Mouse (Mus musculus) olfactory bulb, adult 2 months (tissue): ENCODE measurements at regions not wholly inside any gene's neighbourhood (a gene's known extent, or its start where the extent isn't known, plus 50 kb on each side); places are given as distances from the start of the nearest gene placed in this dataset.

Experiments used
- H3K27ac ChIP-seq: fragments of 200-500 bp; 2 replicates; pipeline ENCODE4 v1.5.1; 2012; ENCODE audit warnings: low read depth, low read length; ENCODE audit not compliant: insufficient read depth
- H3K4me1 ChIP-seq: fragments of 200-500 bp; 2 replicates; pipeline ENCODE4 v1.6.1; 2012; ENCODE audit warnings: low read length; ENCODE audit not compliant: control insufficient read depth, insufficient read depth
- H3K4me3 ChIP-seq: fragments of 200-500 bp; 2 replicates; pipeline ENCODE4 v1.5.1; 2012; ENCODE audit warnings: mild to moderate bottlenecking, low read depth, low read length, moderate library complexity; ENCODE audit not compliant: insufficient read depth
- CTCF ChIP-seq: fragments of 200-500 bp; IDR thresholded peaks from 2 replicates; pipeline ENCODE4 v1.5.1; 2012; ENCODE audit warnings: low read depth, mild to moderate bottlenecking, low read length, moderate library complexity; ENCODE audit not compliant: insufficient read depth
- POLR2A ChIP-seq: fragments of 200-500 bp; IDR thresholded peaks from 2 replicates; pipeline ENCODE4 v1.6.1; 2012; ENCODE audit warnings: mild to moderate bottlenecking, low read depth, low read length, moderate library complexity; ENCODE audit not compliant: insufficient read depth
- WGBS: fragments of 180-500 bp; shearing (Covaris S2); methylation state at CpG from one replicate; pipeline ENCODE4 v1.1.7; 2018; 5-methylcytosine and 5-hydroxymethylcytosine counted together

- H3K4me1 ChIP-seq, result peaks cover 2% of the 10 kb centered on the region
- no peak overlapping the region for H3K4me3 ChIP-seq
- no peak for TF ChIP-seq POLR2A
- no peak for TF ChIP-seq CTCF
- H3K27ac ChIP-seq, result no peak overlapping the region
- WGBS, result 42% methylated on average over 3 of the region's 3 CpGs
These were observed 80.1 kb upstream of the Foxq1 start for GRCm38 (mm10) chr13:31475845-31476244.

GRCm38 (mm10) chr13:31477171-31477867, 78.6 kb upstream of the Foxq1 start:
- no peak overlapping the region for H3K27ac ChIP-seq
- no peak for TF ChIP-seq POLR2A
- no peak for TF ChIP-seq CTCF
- H3K4me1 ChIP-seq, result peaks cover 2% of the 10 kb centered on the region
- WGBS, result 62% methylated on average over 1 of the region's 1 CpGs
- no peak overlapping the region for H3K4me3 ChIP-seq

- Histone ChIP-seq H3K4me1 (no peaks in the 10 kb centered on the region), H3K27ac (no peak overlapping the region), H3K4me3 (no peak overlapping the region)
- 84% methylated on average over 7 of the region's 7 CpGs for WGBS
- TF ChIP-seq CTCF, result no peak
- no peak for TF ChIP-seq POLR2A
These were observed 74.7 kb upstream of the Foxq1 start for GRCm38 (mm10) chr13:31481105-31481844.

GRCm38 (mm10) chr13:31486373-31486772, 69.6 kb upstream of the Foxq1 start:
- 94% methylated on average over 3 of the region's 3 CpGs for WGBS
- Histone ChIP-seq H3K4me3 (no peak overlapping the region), H3K4me1 (no peaks in the 10 kb centered on the region), H3K27ac (no peak overlapping the region)
- TF ChIP-seq POLR2A, result no peak

- Histone ChIP-seq H3K4me1 (no peaks in the 10 kb centered on the region), H3K27ac (no peak overlapping the region), H3K4me3 (no peak overlapping the region)
- TF ChIP-seq CTCF, result no peak
- no peak for TF ChIP-seq POLR2A
These were observed 67.7 kb upstream of the Foxq1 start for GRCm38 (mm10) chr13:31488186-31488585.

GRCm38 (mm10) chr13:31503191-31503590, 52.7 kb upstream of the Foxq1 start:
- no peak for TF ChIP-seq POLR2A
- no peak for TF ChIP-seq CTCF
- WGBS, result 81% methylated on average over 10 of the region's 10 CpGs
- H3K4me3 ChIP-seq, result no peak overlapping the region
- no peaks in the 10 kb centered on the region for H3K4me1 ChIP-seq
- H3K27ac ChIP-seq, result no peak overlapping the region

- Histone ChIP-seq H3K4me3 (no peak overlapping the region), H3K27ac (no peak overlapping the region), H3K4me1 (no peaks in the 10 kb centered on the region)
- WGBS, result 92% methylated on average over 11 of the region's 11 CpGs
- TF ChIP-seq POLR2A (no peak), CTCF (no peak)
These were observed 52.1 kb upstream of the Foxq1 start for GRCm38 (mm10) chr13:31503832-31504231.

GRCm38 (mm10) chr13:31504316-31504715, 51.6 kb upstream of the Foxq1 start:
- 91% methylated on average over 6 of the region's 7 CpGs for WGBS
- TF ChIP-seq CTCF, result no peak
- no peak for TF ChIP-seq POLR2A
- no peak overlapping the region for H3K27ac ChIP-seq

GRCm38 (mm10) chr13:31505386-31505785, 50.5 kb upstream of the Foxq1 start:
- 88% methylated on average over 10 of the region's 10 CpGs for WGBS
- Histone ChIP-seq H3K4me3 (no peak overlapping the region), H3K27ac (no peak overlapping the region), H3K4me1 (no peaks in the 10 kb centered on the region)
- TF ChIP-seq POLR2A (no peak), CTCF (no peak)

More at GRCm38 (mm10) chr13:31504316-31504715, 51.6 kb upstream of the Foxq1 start:
- Histone ChIP-seq H3K4me3 (no peak overlapping the region), H3K4me1 (no peaks in the 10 kb centered on the region)
